Mouse (Mus musculus) spleen, postnatal 36 days (tissue): ENCODE results near the gene 1700001C02Rik.

Experiments used
- DNase-seq, 2 experiments: peaks; one replicate each; pipeline ENCODE4 v3.0.0; 2022; ENCODE audit warnings: low spot score in 2 of 2, mixed read lengths in 1 of 2

Gene 1700001C02Rik

DNA sequence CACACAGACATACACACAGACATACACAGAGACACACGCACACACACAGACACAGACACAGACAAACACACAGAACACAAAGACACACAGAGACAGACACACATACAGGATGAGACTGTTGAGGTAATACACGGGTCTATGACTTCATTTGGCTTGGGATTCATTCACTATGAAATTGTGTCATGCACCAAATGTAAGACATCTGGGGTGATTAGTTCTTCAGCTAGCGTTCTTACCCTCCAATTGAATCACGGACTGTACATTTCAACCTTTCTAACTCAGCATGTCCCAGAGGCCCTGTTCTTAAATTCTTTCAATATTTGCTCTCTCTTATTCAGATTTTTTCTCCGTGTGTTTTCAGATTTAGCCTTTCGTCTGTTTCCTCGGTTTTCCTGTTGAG, 28.8 kb downstream of the 1700001C02Rik start:
- DNase-seq = no peak

DNA sequence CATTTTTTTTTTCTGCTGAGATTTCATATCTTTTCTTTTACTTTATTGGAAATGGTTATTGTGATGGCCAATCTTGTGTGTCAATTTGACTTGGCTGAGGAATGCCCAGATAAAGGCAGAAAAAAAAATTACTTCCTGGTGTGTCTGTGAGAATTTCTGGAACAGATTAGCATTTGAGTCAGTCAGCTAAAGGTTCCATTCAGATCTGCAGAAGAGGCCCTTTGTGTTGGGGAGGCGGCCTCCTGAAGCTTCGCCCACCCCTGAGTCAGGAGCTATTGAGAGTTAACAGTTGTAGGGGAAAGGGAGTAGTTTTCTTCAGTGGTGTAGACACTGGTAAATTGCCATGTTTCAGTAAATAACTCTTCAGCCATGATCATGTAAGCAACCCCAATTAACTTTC, 29.4 kb downstream of the 1700001C02Rik start:
- no peak for DNase-seq

DNA sequence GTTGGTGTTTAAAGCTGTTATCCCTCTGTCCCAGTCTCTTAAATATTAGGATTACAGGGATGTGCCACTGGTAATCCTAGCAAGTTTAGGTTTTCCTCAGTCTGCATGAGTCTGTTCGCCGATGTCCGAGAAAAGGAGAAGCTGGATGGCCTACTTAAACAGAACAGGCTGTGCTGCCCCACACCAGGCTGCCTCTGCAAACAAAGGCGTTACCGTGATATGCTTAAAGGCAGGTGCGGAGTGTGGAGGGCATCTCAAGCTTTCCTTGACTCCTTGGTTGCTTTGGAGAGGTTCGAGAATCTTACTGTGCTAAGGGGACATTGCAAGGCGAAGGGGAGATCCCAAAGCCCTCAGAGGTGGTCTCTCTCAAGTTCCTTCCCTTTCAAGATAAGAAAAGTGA, 31.0 kb downstream of the 1700001C02Rik start:
- no peak for DNase-seq

DNA sequence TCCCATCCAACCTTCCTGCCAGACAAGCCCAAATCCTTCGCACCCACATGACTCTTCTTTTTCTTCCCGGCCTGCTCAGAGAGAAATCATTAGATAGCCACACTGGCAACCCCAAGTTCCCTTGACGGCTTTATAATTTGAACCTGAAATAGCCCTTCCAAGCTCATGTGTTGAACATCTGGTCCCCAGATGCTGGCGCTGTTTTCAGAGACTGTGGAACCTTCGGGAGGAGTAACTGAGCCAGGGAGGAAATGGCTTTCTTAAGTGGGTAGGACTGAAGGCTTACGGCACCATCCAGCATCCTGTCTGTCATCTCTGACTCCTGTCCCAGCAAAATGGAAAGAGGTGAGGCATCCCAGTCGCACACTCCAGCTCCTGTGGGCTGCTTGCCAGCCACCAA, 31.5 kb downstream of the 1700001C02Rik start:
- no peak for DNase-seq

DNA sequence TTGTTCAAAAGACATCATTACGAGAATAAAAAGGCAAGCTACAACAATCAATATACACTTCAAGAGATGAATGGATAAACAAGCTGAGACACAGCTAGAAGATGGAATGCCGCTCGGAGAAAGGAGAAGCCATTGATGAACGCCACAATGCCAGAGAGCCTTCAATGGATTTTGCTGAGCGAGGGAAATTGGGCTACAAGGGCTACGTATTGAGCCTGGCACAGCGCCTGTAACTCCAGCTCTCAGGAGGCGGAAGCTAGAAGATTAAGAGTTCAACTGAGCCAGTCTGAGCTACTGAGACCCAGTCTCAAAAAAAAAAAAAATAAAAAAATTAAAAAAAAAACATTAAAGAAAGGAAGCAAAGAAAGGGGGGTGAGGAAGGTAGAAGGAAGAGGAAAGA, 47.3 kb downstream of the 1700001C02Rik start:
- DNase-seq = no peak

DNA sequence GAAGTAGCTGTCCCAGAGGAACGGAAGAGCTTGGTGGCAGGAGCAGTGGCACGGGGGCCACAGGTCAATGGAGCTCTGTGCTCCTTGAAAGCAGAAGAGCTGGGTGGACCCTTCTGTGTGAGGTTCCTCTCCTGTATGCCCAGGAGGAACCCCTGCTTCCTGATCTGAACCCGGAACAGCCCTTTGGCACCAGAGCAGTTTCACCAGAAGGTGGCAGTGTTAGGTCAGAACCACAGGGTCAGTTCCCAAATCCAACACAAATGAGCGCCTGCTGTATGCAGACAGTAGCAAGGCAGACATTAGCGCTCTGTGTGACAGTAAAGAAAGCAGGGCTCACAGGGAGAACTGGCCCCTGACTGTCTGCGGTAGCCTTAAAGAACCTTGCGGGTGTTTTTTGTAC, 50.5 kb downstream of the 1700001C02Rik start:
- DNase-seq = peak; percentile 63 to 64

DNA sequence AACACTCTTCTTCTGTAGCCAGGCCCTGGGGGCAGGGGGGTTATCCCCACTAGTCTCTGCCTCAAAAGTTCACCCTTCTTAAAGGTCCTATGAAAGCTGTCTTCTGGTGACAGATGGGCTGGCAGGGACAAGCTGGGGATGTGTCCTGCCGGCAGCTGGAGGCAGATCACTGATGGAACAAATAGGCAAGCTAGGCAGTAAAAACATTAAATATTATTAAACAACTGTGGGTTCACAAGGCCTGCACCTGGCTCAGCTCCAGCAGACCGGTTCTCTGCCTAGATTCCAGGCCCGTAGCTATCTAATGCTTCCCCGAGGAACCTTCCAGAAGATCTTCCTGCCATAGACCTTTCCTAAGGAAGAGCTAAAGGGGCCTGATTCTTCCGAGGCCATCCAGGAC, 52.3 kb downstream of the 1700001C02Rik start:
- DNase-seq = no peak

DNA sequence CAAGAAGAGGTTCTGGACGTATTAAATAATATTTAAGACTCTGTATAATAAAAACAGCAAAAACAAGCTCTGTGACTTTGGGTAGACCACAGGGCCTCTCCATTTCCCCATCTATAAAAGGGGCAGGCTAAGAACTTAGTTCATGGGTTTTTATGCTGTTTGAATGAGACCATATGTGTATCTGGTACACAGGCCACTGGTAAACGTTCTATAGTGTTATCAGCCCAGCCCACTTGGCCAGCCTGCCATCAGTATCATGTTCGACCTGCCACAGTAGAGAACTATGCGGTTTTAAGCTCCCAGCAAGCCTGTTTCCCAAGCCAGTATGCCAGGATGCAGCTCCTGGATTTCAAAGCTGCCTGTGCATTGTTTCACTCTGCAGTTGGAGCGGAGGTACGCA, 52.7 kb downstream of the 1700001C02Rik start:
- DNase-seq = peak in 1 of 2 experiments; percentile 29

DNA sequence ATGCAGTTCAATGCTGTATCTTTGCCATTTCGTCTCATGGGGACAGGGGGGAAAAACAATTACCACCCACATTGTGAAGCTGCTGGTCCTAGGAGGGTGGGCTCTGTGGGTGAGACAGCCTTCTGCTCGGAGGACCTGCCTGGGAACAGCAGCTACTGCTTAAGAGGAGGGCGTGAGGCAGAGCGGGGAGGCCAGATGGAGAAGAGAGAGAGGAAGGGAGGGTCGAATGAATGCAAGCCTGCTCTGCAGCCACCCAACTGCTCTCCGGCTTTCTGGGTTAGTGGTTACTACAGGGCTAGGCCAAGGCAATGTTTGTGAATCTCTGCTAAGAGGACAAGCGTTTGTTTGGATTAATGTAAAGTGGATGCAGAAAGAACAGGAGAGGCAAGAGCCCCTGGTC, 53.6 kb downstream of the 1700001C02Rik start:
- DNase-seq = no peak

DNA sequence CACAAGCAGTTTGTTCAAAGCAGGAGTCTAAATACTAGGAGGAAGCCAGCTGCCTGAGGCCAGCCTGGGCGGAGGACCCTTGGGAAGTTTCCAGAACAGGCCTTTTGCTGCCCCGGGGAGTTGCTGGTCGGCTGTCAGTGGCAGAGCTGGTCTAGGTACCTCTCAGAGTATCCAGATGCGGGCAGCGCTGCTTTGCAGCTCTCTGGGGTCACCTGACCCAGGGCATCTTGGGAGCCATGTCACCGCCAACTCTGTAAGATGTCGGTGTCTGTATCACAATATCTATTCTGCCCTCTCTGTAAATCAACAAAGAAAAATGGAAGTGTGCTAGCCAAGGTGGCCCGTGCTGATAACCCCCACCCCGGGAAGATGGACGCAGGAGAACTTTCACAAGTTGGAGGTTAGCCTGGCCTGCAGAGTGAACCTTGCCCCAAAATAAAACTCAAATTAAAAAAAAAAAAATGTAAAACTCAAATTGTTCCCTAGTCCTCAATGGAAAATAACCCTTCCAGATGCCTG, 54.4 kb downstream of the 1700001C02Rik start:
- DNase-seq = no peak

DNA sequence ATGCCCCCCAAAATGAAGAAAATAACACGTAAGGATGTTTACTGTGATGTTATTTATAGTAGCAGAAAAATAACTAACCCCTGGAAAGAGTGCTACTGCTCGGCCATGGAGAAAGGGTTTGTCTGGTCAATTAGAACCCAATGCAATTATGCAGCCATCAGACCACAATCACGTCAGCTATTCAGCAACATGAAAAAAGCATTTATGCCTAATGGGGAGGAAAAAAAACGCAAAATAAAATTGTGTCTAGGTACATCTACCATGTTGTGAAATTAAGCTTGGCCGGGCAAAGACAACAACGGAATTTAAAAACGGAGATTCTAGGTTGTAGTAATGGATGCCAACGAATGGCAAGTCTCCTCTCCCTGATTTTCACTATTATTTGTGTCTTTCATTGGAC, 56.6 kb downstream of the 1700001C02Rik start:
- DNase-seq = no peak

DNA sequence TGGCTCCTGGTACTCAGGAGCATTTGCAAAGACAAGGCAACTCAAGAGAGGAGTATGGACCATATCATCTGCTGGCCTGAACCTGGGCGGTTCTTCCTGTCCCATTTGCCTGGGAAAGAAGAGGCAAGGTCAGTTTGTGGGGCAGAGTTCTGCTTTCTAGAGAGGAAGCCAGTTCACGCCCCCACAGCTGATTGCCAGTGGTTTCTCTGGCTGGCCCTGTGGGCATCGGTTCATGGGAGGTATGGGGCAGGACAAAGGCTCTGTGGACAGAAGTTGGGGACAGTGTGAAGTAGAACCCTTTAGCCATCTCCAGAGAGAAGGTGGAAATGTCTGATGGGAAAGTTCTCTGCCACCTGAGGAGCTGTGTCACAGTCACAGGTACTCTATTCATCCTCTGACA, 57.3 kb downstream of the 1700001C02Rik start:
- no peak for DNase-seq

DNA sequence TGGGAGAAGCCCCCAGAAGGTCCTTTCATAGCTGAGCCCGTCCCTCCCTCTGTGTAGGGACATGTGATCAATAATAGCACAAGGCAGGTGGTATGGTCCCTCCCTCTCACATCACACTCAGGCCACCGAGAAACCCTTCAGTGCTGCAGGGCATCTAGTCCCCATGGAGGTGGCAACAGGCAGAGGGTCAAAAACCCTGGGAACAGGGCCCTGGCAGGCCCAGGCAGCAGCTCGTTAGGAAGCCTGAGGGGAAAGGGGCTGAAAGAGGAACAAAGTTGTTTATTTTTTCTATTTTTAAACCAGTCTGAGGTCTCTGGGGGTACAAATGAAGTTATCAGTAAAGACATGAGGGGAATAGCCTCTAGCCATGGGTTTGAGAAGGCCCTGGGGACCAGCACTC, 58.4 kb downstream of the 1700001C02Rik start:
- DNase-seq = no peak

DNA sequence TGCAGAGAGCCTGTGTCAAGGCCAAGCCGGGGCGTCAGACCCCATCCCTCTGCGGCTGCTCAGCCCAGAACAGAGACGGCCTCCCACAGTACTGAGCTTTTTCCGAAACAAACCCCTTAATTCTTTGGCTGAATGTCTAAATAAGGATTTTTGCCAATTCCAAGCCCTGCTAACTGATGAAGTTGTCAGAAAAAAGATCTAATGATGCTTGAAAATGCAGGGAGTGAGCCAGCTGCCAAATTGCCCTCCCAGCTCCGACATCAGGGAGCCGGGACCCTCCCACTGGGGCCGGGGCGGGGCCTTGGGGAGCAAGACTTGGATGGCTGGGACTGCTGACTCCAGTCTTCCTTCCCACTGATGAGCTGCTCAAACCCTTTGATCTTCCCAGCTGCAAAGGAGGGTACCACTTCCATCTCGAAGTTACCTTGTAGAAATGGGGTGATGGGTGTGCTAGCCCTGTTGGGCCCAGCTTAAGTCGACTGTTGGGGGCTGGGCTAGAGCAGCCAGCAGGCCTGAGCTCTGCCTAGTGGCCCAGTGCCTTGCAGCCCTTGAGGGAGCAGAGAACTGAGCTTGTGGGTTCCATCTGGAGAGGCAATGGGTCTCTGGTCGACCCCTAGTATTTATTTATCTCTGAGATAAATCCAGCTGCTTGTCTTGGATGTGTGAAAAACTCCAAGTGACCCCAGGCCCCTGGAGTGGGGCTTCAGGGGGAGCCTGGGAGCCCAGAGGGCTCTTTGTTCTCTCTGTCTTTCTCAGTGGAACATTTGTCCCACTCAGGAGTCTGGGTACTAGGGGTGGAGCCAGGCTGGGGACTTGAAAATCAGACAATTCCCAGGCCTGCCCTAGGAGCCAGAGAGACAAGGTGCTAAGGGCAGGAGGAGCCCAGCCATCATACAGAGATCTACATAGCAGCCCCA, 60.3 kb downstream of the 1700001C02Rik start:
- DNase-seq = no peak

DNA sequence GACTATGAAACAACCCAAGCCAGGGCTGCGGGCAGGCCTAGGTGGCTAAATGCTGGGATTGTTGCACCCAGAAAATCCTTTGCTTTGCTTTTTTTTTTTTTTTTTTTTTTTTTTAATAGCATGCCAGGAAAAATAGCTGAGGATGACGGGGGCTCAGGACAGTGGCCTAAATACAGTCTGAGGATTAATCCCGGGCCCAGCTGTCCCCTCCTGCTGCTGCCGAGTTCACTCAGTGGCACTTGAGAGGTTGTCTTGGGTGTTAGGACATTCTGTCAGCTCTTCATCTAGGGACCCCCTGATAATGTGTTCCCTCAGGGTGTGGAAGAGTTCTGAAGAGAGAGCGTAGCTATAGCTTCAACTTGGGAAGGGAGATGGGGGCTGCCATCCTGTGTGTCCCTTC, 61.3 kb downstream of the 1700001C02Rik start:
- no peak for DNase-seq

DNA sequence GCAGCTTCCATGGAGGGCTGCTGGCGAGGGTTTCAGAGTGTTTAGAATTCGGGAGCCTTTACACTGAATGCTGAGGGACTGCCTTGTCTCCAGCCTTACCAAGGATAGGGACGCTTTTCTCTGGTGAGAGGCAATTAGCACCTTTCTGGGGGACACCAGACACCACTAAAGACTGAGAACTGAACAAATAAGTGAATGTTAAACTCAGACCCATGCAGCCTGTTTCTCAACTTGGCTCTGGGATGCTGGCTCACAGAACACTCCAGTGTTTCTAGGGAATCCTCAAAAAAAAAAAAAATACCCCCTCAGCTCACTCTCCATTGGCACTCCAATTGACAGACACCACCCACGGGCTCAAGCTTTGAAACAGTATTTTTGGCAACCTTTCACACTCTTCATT, 63.1 kb downstream of the 1700001C02Rik start:
- no peak for DNase-seq
